Mouse (Mus musculus) midbrain, embryonic 15.5 days (tissue): ENCODE results near the gene Ylpm1. TPM values are rescaled to one million over a fixed set of nuclear protein-coding genes. Genes with fewer than 3 reads are reported as not detected.

Experiments used
- ATAC-seq: fragments of 200-750 bp; cut with Nextera tagmentation; replicated peaks from 2 replicates; pipeline ENCODE4 v1.8.0; 2017; ENCODE audit warnings: moderate TSS enrichment
- H3K27ac ChIP-seq: fragments of 300-500 bp; sonication (generic); 2 replicates; pipeline ENCODE4 v1.5.1; 2015; ENCODE audit warnings: mild to moderate bottlenecking, inconsistent platforms
- H3K27me3 ChIP-seq: fragments of 300-500 bp; sonication (generic); replicated peaks from 2 replicates; pipeline ENCODE4 v1.6.1; 2015; ENCODE audit warnings: inconsistent platforms
- H3K36me3 ChIP-seq: fragments of 300-500 bp; sonication (generic); replicated peaks from 2 replicates; pipeline ENCODE4 v1.6.1; 2015; ENCODE audit warnings: inconsistent platforms
- H3K4me1 ChIP-seq: fragments of 300-500 bp; sonication (generic); 2 replicates; pipeline ENCODE4 v1.6.1; 2015; ENCODE audit warnings: inconsistent platforms
- H3K4me2 ChIP-seq: fragments of 300-500 bp; sonication (generic); 2 replicates; pipeline ENCODE4 v1.6.1; 2015; ENCODE audit warnings: inconsistent platforms, mild to moderate bottlenecking, moderate library complexity
- H3K4me3 ChIP-seq: fragments of 300-500 bp; sonication (generic); 2 replicates; pipeline ENCODE4 v1.5.1; 2015; ENCODE audit warnings: mild to moderate bottlenecking, inconsistent platforms
- H3K9ac ChIP-seq: fragments of 300-500 bp; sonication (generic); 2 replicates; pipeline ENCODE4 v1.6.1; 2015; ENCODE audit warnings: mild to moderate bottlenecking, inconsistent platforms
- H3K9me3 ChIP-seq: fragments of 300-500 bp; sonication (generic); 2 replicates; pipeline ENCODE4 v1.6.1; 2016; ENCODE audit warnings: inconsistent platforms
- WGBS: fragments of 180-500 bp; shearing (Covaris S2); methylation state at CpG from one replicate; pipeline ENCODE4 v1.1.7; 2015; ENCODE audit warnings: mixed read lengths; 5-methylcytosine and 5-hydroxymethylcytosine counted together
- polyA plus RNA-seq: library from polyadenylated mRNA; unstranded; fragments of >200 nt; fragmentation: Nextera tagmentation; extraction: Ambion mirVana; gene quantifications from 2 replicates; pipeline ENCODE4 v1.2.1, GENCODE M21; 2015

Ylpm1 gene
- polyA plus RNA-seq, 1 experiment from 2014 or later, result 37.0 TPM

DNA sequence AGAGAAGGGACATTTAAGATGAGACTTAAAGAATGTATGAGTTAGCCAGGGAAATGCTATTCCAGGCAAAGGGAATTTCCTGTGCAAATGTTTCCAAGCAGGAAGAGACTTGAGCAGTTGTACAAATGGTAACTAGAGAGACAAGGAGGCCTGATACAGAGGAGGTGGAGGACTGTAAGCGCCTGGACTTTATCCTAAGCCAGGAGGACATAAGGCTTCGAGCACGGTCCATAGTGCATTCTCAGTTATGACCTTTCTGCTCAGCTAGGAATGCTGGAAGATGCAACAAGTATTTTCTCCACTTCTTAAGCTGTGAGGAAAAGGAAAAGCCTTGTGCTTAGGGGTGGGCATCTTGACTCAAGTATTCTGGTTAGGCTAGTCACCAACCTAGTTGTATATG lies 117.2 kb downstream of the Ylpm1 start:
- Histone ChIP-seq H3K27ac (no peak overlapping the region), H3K36me3 (0 out of 2 replicates have a peak, but pooled peaks cover 3% of the 10 kb centered on the region), H3K27me3 (no peaks in the 10 kb centered on the region), H3K4me2 (no peak overlapping the region), H3K9me3 (no peaks in the 10 kb centered on the region), H3K4me3 (no peak overlapping the region), H3K9ac (no peak overlapping the region), H3K4me1 (peaks cover 31% of the 10 kb centered on the region)
- 92% methylated on average over 3 of the region's 3 CpGs for WGBS
- no peak for ATAC-seq

DNA sequence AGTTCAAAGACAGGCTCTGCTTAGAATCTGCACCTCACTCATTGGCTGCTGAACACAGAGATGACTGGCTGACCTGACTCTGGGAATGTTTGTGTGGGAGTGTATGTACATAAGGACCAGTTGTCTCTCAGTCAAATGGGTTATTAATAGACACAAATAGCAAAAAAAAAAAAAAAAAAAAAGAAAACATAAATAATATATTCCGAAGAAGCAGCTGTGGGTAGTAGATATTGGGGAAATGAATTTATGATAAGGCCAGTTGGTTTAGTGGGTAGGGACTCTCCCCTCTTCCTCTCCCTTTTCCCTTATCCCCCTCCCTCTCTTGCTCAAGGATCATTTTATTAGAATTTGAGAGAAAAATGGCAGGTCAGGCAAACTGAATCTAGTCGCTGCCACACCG lies 117.8 kb downstream of the Ylpm1 start:
- H3K27ac ChIP-seq, result no peak overlapping the region
- H3K9me3 ChIP-seq, result no peaks in the 10 kb centered on the region
- no peak overlapping the region for H3K4me3 ChIP-seq
- H3K9ac ChIP-seq, result no peak overlapping the region
- peaks cover 31% of the 10 kb centered on the region for H3K4me1 ChIP-seq
- WGBS, result 91% methylated on average over 3 of the region's 3 CpGs
- H3K4me2 ChIP-seq, result no peak overlapping the region
- peaks cover 8% of the 10 kb centered on the region; the same call in 1 of the 2 replicates for H3K36me3 ChIP-seq
- H3K27me3 ChIP-seq, result no peaks in the 10 kb centered on the region
- ATAC-seq, result no peak

DNA sequence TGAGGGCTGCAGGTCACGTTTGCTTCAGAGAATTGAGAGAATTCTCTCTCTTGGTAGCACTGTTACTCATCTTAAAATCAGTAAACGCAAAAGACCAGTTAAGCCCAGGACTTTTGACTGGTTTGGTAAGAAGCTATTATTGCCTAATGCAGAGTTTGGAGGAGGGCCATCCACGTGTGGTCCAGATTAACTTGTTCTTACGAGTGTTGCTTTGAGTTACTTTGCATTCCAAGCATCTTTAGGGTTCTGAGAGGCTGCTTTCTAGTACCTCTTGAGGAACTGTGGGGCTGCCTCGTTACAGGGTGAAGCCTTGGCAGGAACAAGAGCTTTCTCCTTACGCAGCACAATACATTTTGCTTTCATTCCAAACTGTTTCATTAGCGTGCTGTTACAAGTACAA lies 119.6 kb downstream of the Ylpm1 start:
- no peak overlapping the region for H3K9ac ChIP-seq
- H3K4me2 ChIP-seq, result no peak overlapping the region
- H3K4me3 ChIP-seq, result no peak overlapping the region
- H3K36me3 ChIP-seq, result peaks cover 20% of the 10 kb centered on the region
- H3K27ac ChIP-seq, result no peak overlapping the region
- 76% methylated on average over 7 of the region's 7 CpGs for WGBS
- ATAC-seq, result no peak
- H3K9me3 ChIP-seq, result no peaks in the 10 kb centered on the region
- H3K27me3 ChIP-seq, result no peaks in the 10 kb centered on the region
- H3K4me1 ChIP-seq, result peaks cover 23% of the 10 kb centered on the region

Other genes with a start within 250 kb of the Ylpm1 start
- 58.3 and 59.9 TPM in 2 replicates for gene Npc2, start 223.2 kb upstream of the Ylpm1 start, polyA plus RNA-seq
- 134 and 139 TPM in 2 replicates for gene Isca2, start 223.1 kb upstream of the Ylpm1 start, polyA plus RNA-seq
- 0.25 and 0.32 TPM in 2 replicates for gene Ltbp2, start 119.8 kb upstream of the Ylpm1 start, polyA plus RNA-seq
- gene Fcf1, start 25.4 kb upstream of the Ylpm1 start, polyA plus RNA-seq, result 79.5 and 81.8 TPM in 2 replicates
- gene Arel1, start 25.4 kb upstream of the Ylpm1 start, polyA plus RNA-seq, result 34.5 and 36.6 TPM in 2 replicates
- 1.1 and 1.4 TPM in 2 replicates for gene Prox2, start 114.4 kb downstream of the Ylpm1 start, polyA plus RNA-seq
- 107 and 109 TPM in 2 replicates for gene Dlst, start 114.5 kb downstream of the Ylpm1 start, polyA plus RNA-seq
- gene Rps6kl1, start 154.9 kb downstream of the Ylpm1 start, polyA plus RNA-seq, result 37.3 and 38.2 TPM in 2 replicates
- gene Pgf, start 181.5 kb downstream of the Ylpm1 start, polyA plus RNA-seq, result 7.2 and 8.7 TPM in 2 replicates
- 78.2 and 88.8 TPM in 2 replicates for gene Eif2b2, start 223.2 kb downstream of the Ylpm1 start, polyA plus RNA-seq